Comparison of ENCODE assay signal across 9 mouse cellular contexts in genomic region chr11:97152662-97153287, GRCm38 (mm10). TPM values are rescaled to one million over a fixed set of nuclear protein-coding genes. Genes with fewer than 3 reads are reported as not detected.
DNase-seq lines count a peak whose midpoint lies in the region; ATAC-seq and TF ChIP-seq lines count a peak whose summit lies in the region.
"Had no signal": no experiment of that assay in that cellular context is flagged by ENCODE, and none has a peak within 500 bp of the region (broad histone marks: within the 10 kb centered on the region; RNA-seq: fewer than 3 reads in every experiment).

No protein-coding gene starts in this region.

- ATAC-seq in heart, embryonic 11.5 days (replicated peaks; ENCODE audit: insufficient number of reproducible peaks, low FRiP score, low TSS enrichment), result no peak
- ATAC-seq in liver, postnatal 0 days, result no peak

- peaks cover 20% of the 10 kb centered on the region for H3K36me3 ChIP-seq in heart, embryonic 11.5 days (ENCODE audit: control insufficient read depth, insufficient read depth, low read length)
- peaks cover 0 to 8% of the 10 kb centered on the region in 2 experiments; a peak in 2 of 4 replicates for H3K36me3 ChIP-seq in MEL (ENCODE audit: control insufficient read depth in 1 of 2, insufficient read depth in 2 of 2, low read length in 2 of 2)
- H3K36me3 ChIP-seq in embryonic facial prominence, embryonic 10.5 days (replicated peaks), result peaks cover 52% of the 10 kb centered on the region
- peaks cover 7% of the 10 kb centered on the region; the same call in 1 of the 2 replicates for H3K36me3 ChIP-seq in liver, postnatal 0 days (replicated peaks; ENCODE audit: insufficient read depth, low read length)

- H3K4me1 ChIP-seq in heart, embryonic 11.5 days (ENCODE audit: control insufficient read depth, insufficient read depth, low read length), result peaks cover 15% of the 10 kb centered on the region
- peaks cover 7 to 21% of the 10 kb centered on the region in 2 experiments; a peak in 2 of 4 replicates for H3K4me1 ChIP-seq in MEL (ENCODE audit: control insufficient read depth in 1 of 2, insufficient read depth in 2 of 2, low read length in 2 of 2)
- peaks cover 55% of the 10 kb centered on the region for H3K4me1 ChIP-seq in embryonic facial prominence, embryonic 10.5 days
- 0 out of 2 replicates have a peak, but pooled peaks cover 3% of the 10 kb centered on the region for H3K4me1 ChIP-seq in liver, postnatal 0 days (ENCODE audit: insufficient read depth)

- H3K27me3 ChIP-seq in heart, embryonic 11.5 days (ENCODE audit: control insufficient read depth, insufficient read depth, low read length), result peaks cover 6% of the 10 kb centered on the region; the same call in 1 of the 2 replicates
- no peaks in the 10 kb centered on the region for H3K27me3 ChIP-seq in MEL (ENCODE audit: control insufficient read depth in 1 of 2, insufficient read depth in 2 of 2, low read length in 2 of 2)
- peaks cover 19% of the 10 kb centered on the region for H3K27me3 ChIP-seq in embryonic facial prominence, embryonic 10.5 days (replicated peaks; ENCODE audit: low read depth, poor library complexity, severe bottlenecking)
- H3K27me3 ChIP-seq in liver, postnatal 0 days (ENCODE audit: insufficient read depth, low read length), result peaks cover 15% of the 10 kb centered on the region

- no peak overlapping the region for H3K27ac ChIP-seq in heart, embryonic 11.5 days (ENCODE audit: low read depth, low read length)
- H3K27ac ChIP-seq in MEL (ENCODE audit: control insufficient read depth, low read depth, low read length), result no peak overlapping the region
- peak overlapping the region; percentile 35; the same call in 1 of the 2 replicates for H3K27ac ChIP-seq in embryonic facial prominence, embryonic 10.5 days (replicated peaks)
- H3K27ac ChIP-seq in liver, postnatal 0 days (ENCODE audit: low read depth), result no peak overlapping the region

- H3K4me2 ChIP-seq in heart, embryonic 11.5 days, result 0 out of 2 replicates have a peak overlapping the region, but pooled peaks have one; percentile 94
- no peak overlapping the region for H3K4me2 ChIP-seq in liver, postnatal 0 days (ENCODE audit: low read depth, low read length)

- no peaks in the 10 kb centered on the region for H3K9me3 ChIP-seq in heart, embryonic 11.5 days (replicated peaks; ENCODE audit: control insufficient read depth, low read length)
- H3K9me3 ChIP-seq in MEL (replicated peaks; ENCODE audit: insufficient read depth, low read length), result no peaks in the 10 kb centered on the region
- no peaks in the 10 kb centered on the region for H3K9me3 ChIP-seq in embryonic facial prominence, embryonic 10.5 days
- no peaks in the 10 kb centered on the region for H3K9me3 ChIP-seq in liver, postnatal 0 days (ENCODE audit: low read length)

- no peak for TF ChIP-seq EP300 in MEL (IDR thresholded peaks at IDR 0.05; ENCODE audit: low read depth in 1 of 2, low read length in 2 of 2)
- no peak for TF ChIP-seq EP300 in liver, postnatal 0 days (IDR thresholded peaks at IDR 0.05; ENCODE audit: low read depth)

- TF ChIP-seq POLR2A in MEL (IDR thresholded peaks at IDR 0.05; ENCODE audit: control insufficient read depth in 1 of 2, insufficient read depth in 1 of 2, low read depth in 1 of 2, low read length in 2 of 2, poor library complexity in 1 of 2), result 0 out of 4 replicates have a peak, but pooled peaks of 1 of the 2 experiments have one; percentile 17

- H3K4me3 ChIP-seq in heart, embryonic 11.5 days (ENCODE audit: low read depth, low read length), result no peak overlapping the region
- no peak overlapping the region for H3K4me3 ChIP-seq in MEL (ENCODE audit: control insufficient read depth in 1 of 2, insufficient read depth in 1 of 2, low read depth in 2 of 2, low read length in 2 of 2)
- peak overlapping the region; percentile 85 for H3K4me3 ChIP-seq in embryonic facial prominence, embryonic 10.5 days
- no peak overlapping the region for H3K4me3 ChIP-seq in liver, postnatal 0 days (ENCODE audit: low read depth, low read length)

- peak in 2 of 3 experiments; percentile 27 to 29; a peak in 5 of 6 replicates for TF ChIP-seq CTCF in MEL (IDR thresholded peaks at IDR 0.05 in 2 of 3, conservative IDR thresholded peaks at IDR 0.05 in 1 of 3; ENCODE audit: control insufficient read depth in 1 of 3, insufficient read depth in 1 of 3, low read depth in 2 of 3, low read length in 3 of 3, poor library complexity in 1 of 3, severe bottlenecking in 1 of 3)
- TF ChIP-seq CTCF in liver, postnatal 0 days (IDR thresholded peaks at IDR 0.05; ENCODE audit: low read depth), result peak; percentile 31

- WGBS in heart, embryonic 11.5 days (ENCODE audit: insufficient replicate concordance), result 25% methylated on average over 10 of the region's 10 CpGs
- 24% methylated on average over 10 of the region's 10 CpGs for whole genome bisulfite sequencing in embryonic facial prominence, embryonic 10.5 days
- 43% methylated on average over 10 of the region's 10 CpGs for WGBS in liver, postnatal 0 days (ENCODE audit: insufficient replicate concordance)

- TF ChIP-seq RAD21 in MEL (IDR thresholded peaks at IDR 0.05; ENCODE audit: low read depth, low read length), result no peak

- peaks cover 7% of the 10 kb centered on the region; the same call in 1 of the 2 replicates for H3K79me2 ChIP-seq in MEL (ENCODE audit: control insufficient read depth, insufficient read depth, low read length, poor library complexity)

- no peak for DNase-seq in heart, postnatal 25 days (ENCODE audit: low spot score)
- DNase-seq in MEL (ENCODE audit: low read depth, low spot score), result peak; percentile 69
- peak; percentile 48 for DNase-seq in embryonic facial prominence, embryonic 10.5 days (ENCODE audit: low spot score)
- DNase-seq in liver, postnatal 0 days, result no peak
- no peak for DNase-seq in testis, postnatal 14 days (ENCODE audit: low spot score)
- DNase-seq in ovary, adult 18-20 months (ENCODE audit: low spot score), result no peak
- no peak for DNase-seq in right cerebral cortex, adult 18-20 months

- intact Hi-C loops in heart, postnatal 25 days (cut with DNase I), result no loop called here

- no peak overlapping the region for H3K9ac ChIP-seq in heart, embryonic 11.5 days (ENCODE audit: low read depth, low read length)
- H3K9ac ChIP-seq in MEL (ENCODE audit: control insufficient read depth, low read depth, low read length, poor library complexity, severe bottlenecking), result no peak overlapping the region
- H3K9ac ChIP-seq in liver, postnatal 0 days (replicated peaks), result no peak overlapping the region

TF ChIP-seq in MEL, 35 proteins besides CTCF, POLR2A, EP300 and RAD21:
- TF ChIP-seq ZMIZ1 (IDR thresholded peaks at IDR 0.05; ENCODE audit: low read depth, low read length) (0 out of 2 replicates have a peak, but pooled peaks have one; percentile 42), MEF2A (IDR thresholded peaks at IDR 0.05; ENCODE audit: extremely low read depth, insufficient replicate concordance, low read depth, low read length, poor library complexity, severe bottlenecking) (no peak)

RNA-seq across cellular contexts. Expression of gene Tbkbp1, which starts 1.5 kb away (rescaled TPM):
- 5.7 and 6.8 TPM in 2 replicates for polyA plus RNA-seq in heart, embryonic 11.5 days (2014; fragmentation: Nextera tagmentation; extraction: Ambion mirVana)
- total RNA-seq in heart, postnatal 25 days (2021), result 10 to 100 TPM; 13.3 to 16.7 TPM
- total RNA-seq in MEL (2012; rRNA removed), result 10.3 and 11.7 TPM in 2 replicates
- 10 to 100 TPM in 1 of 2 experiments, not detected in 1; 33.5 TPM for polyA plus RNA-seq in MEL (2012; ENCODE audit: insufficient read depth in 1 of 2, insufficient read length in 2 of 2, low read depth in 1 of 2, low replicate concordance in 2 of 2, missing spikeins in 1 of 2)
- polyA plus RNA-seq in embryonic facial prominence, embryonic 10.5 days (2016; fragmentation: Nextera tagmentation; extraction: Ambion mirVana), result 4.7 and 5.1 TPM in 2 replicates
- 1.6 and 1.8 TPM in 2 replicates for polyA plus RNA-seq in liver, postnatal 0 days (2015; fragmentation: Nextera tagmentation; extraction: Ambion mirVana)

RNA-seq across cellular contexts. Expression of gene Kpnb1, which starts 34.9 kb away (rescaled TPM):
- 61.2 and 63.6 TPM in 2 replicates for polyA plus RNA-seq in heart, embryonic 11.5 days (2014; fragmentation: Nextera tagmentation; extraction: Ambion mirVana)
- 10 to 100 TPM; 80.0 to 81.2 TPM for total RNA-seq in heart, postnatal 25 days (2021)
- 260 and 275 TPM in 2 replicates for total RNA-seq in MEL (2012; rRNA removed)
- polyA plus RNA-seq in MEL (2012; ENCODE audit: insufficient read depth in 1 of 2, insufficient read length in 2 of 2, low read depth in 1 of 2, low replicate concordance in 2 of 2, missing spikeins in 1 of 2), result 100 to 1,000 TPM; 237 to 463 TPM
- polyA plus RNA-seq in embryonic facial prominence, embryonic 10.5 days (2016; fragmentation: Nextera tagmentation; extraction: Ambion mirVana), result 85.5 and 85.9 TPM in 2 replicates
- 12.1 and 12.3 TPM in 2 replicates for polyA plus RNA-seq in liver, postnatal 0 days (2015; fragmentation: Nextera tagmentation; extraction: Ambion mirVana)

RNA-seq across cellular contexts. Expression of gene Tbx21, which starts 37.6 kb away (rescaled TPM):
- polyA plus RNA-seq in heart, embryonic 11.5 days (2014; fragmentation: Nextera tagmentation; extraction: Ambion mirVana), result not detected in 2 replicates
- total RNA-seq in heart, postnatal 25 days (2021), result not detected
- total RNA-seq in MEL (2012; rRNA removed), result not detected in 2 replicates
- polyA plus RNA-seq in MEL (2012; ENCODE audit: insufficient read depth in 1 of 2, insufficient read length in 2 of 2, low read depth in 1 of 2, low replicate concordance in 2 of 2, missing spikeins in 1 of 2), result not detected
- 0.11 and 0.17 TPM in 2 replicates for polyA plus RNA-seq in embryonic facial prominence, embryonic 10.5 days (2016; fragmentation: Nextera tagmentation; extraction: Ambion mirVana)
- polyA plus RNA-seq in liver, postnatal 0 days (2015; fragmentation: Nextera tagmentation; extraction: Ambion mirVana), result 0.27 and 0.37 TPM in 2 replicates
- polyA plus RNA-seq: lung, embryonic 16.5 days had no signal

Comparison
In these comparisons a context has a peak if more than half of its experiments do, and no peak if none do; other contexts are left out.
1. DNase-seq: peak in MEL (single experiment) and embryonic facial prominence, embryonic 10.5 days (single experiment); none in heart, postnatal 25 days (single experiment), liver, postnatal 0 days (single experiment), testis, postnatal 14 days (single experiment), ovary, adult 18-20 months (single experiment) and right cerebral cortex, adult 18-20 months (single experiment).